Mouse (Mus musculus) small intestine, adult 2 months (tissue): Measurements from ENCODE around the gene Wdsub1.

Experiments
- CTCF ChIP-seq: fragments of 200-500 bp; IDR thresholded peaks from 2 replicates; pipeline ENCODE4 v1.5.1; 2012; ENCODE audit warnings: low read depth, mild to moderate bottlenecking, control low read depth, inconsistent platforms, low read length, moderate library complexity, mixed read lengths; ENCODE audit not compliant: insufficient replicate concordance, insufficient read length; ENCODE audit errors: extremely low read depth
- POLR2A ChIP-seq: fragments of 200-500 bp; IDR thresholded peaks from 2 replicates; pipeline ENCODE4 v1.6.1; 2012; ENCODE audit warnings: low read depth, mild to moderate bottlenecking, control low read depth, inconsistent platforms, low read length, moderate library complexity

DNA sequence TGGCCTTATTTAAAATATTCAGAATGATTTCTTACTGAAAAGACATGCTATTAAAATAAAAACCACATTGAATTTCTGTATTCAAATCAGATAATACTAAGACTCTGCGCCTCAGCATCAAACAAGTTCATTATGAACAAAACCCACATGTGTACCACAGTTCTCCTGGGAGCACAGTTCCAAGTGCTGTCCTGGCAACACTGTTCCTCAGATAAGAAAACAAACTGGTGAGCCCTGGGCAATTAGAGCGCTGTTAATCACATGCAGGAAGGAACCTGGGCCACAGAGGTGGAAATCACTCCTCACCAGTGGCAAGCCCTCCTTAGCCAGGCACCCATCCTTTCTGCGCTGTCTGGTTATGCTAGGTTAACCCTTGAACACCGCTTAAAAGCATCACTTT is 5.1 kb downstream of the Wdsub1 start:
- TF ChIP-seq CTCF (no peak), POLR2A (no peak)
